14 mouse cellular contexts compared by ENCODE assay signal in genomic region chr2:118601599-118602263, GRCm38 (mm10). TPM values are rescaled to one million over a fixed set of nuclear protein-coding genes. Genes with fewer than 3 reads are reported as not detected.
A peak's percentile ranks its signal among the peaks of the same experiment; 100 is the strongest.
DNase-seq lines count a peak whose midpoint lies in the region; ATAC-seq and TF ChIP-seq lines count a peak whose summit lies in the region.
"Had no signal": no experiment of that assay in that cellular context is flagged by ENCODE, and none has a peak within 500 bp of the region (broad histone marks: within the 10 kb centered on the region; RNA-seq: fewer than 3 reads in every experiment).

No protein-coding gene starts in this region.

- TF ChIP-seq CTCF in liver, embryonic 14.5 days (IDR thresholded peaks at IDR 0.05; ENCODE audit: low read depth) = no peak

- H3K27me3 ChIP-seq in heart, embryonic 15.5 days = no peaks in the 10 kb centered on the region
- H3K27me3 ChIP-seq in midbrain, embryonic 11.5 days (ENCODE audit: control insufficient read depth, insufficient read depth, low read length) = no peaks in the 10 kb centered on the region
- no peaks in the 10 kb centered on the region for H3K27me3 ChIP-seq in midbrain, embryonic 14.5 days (ENCODE audit: control insufficient read depth, insufficient read depth, low read length)
- no peaks in the 10 kb centered on the region for H3K27me3 ChIP-seq in liver, embryonic 14.5 days (ENCODE audit: control insufficient read depth, insufficient read depth, low read length)
- no peaks in the 10 kb centered on the region for H3K27me3 ChIP-seq in splenic B cell, adult 2 months (ENCODE audit: control insufficient read depth, insufficient read depth, low read length, poor library complexity, severe bottlenecking)
- H3K27me3 ChIP-seq: hindbrain, embryonic 12.5 days; Patski had no signal

- TF ChIP-seq EP300 in liver, embryonic 14.5 days (IDR thresholded peaks at IDR 0.05; ENCODE audit: low read depth) = no peak

- H3K27ac ChIP-seq in heart, embryonic 15.5 days = 0 out of 2 replicates have a peak overlapping the region, but pooled peaks have one; percentile 9
- no peak overlapping the region for H3K27ac ChIP-seq in midbrain, embryonic 11.5 days (ENCODE audit: low read depth, low read length)
- H3K27ac ChIP-seq in midbrain, embryonic 14.5 days (replicated peaks; ENCODE audit: low read depth, low read length) = no peak overlapping the region
- H3K27ac ChIP-seq in liver, embryonic 14.5 days = no peak overlapping the region
- H3K27ac ChIP-seq: hindbrain, embryonic 12.5 days had no signal

- H3K4me3 ChIP-seq in heart, embryonic 15.5 days = peak overlapping the region; percentile 8; the same call in 1 of the 2 replicates
- H3K4me3 ChIP-seq in midbrain, embryonic 11.5 days (ENCODE audit: low read depth, low read length) = no peak overlapping the region
- no peak overlapping the region for H3K4me3 ChIP-seq in midbrain, embryonic 14.5 days (replicated peaks; ENCODE audit: low read depth, low read length)
- no peak overlapping the region for H3K4me3 ChIP-seq in liver, embryonic 14.5 days (ENCODE audit: insufficient read depth in 1 of 2, low read depth in 2 of 2, low read length in 2 of 2)
- H3K4me3 ChIP-seq: hindbrain, embryonic 12.5 days had no signal

- ATAC-seq in heart, embryonic 15.5 days (replicated peaks; ENCODE audit: insufficient number of reproducible peaks, insufficient read depth, low FRiP score, low read depth) = no peak
- no peak for ATAC-seq in midbrain, embryonic 11.5 days (ENCODE audit: low FRiP score)
- no peak for ATAC-seq in midbrain, embryonic 14.5 days (ENCODE audit: low FRiP score, low TSS enrichment)
- no peak for ATAC-seq in liver, embryonic 14.5 days (ENCODE audit: insufficient read depth)
- ATAC-seq: Patski had no signal

- no peak for DNase-seq in heart, adult 18-20 months
- peak; percentile 76 for DNase-seq in midbrain, embryonic 11.5 days (ENCODE audit: low spot score, missing footprints)
- no peak for DNase-seq in midbrain, embryonic 14.5 days
- DNase-seq in liver, embryonic 14.5 days (ENCODE audit: low read depth in 3 of 3, low spot score in 3 of 3) = no peak
- DNase-seq in splenic B cell, adult 2 months (ENCODE audit: low read depth, low spot score) = peak; percentile 25
- no peak for DNase-seq in Muller cell, postnatal 12 days (ENCODE audit: inconsistent ontology term)
- DNase-seq: cerebellum, postnatal 10 days; gastrocnemius, postnatal 25 days; layer of hippocampus, postnatal 36 days; right cerebral cortex, postnatal 4 days; thymus, adult 2 months had no signal

- H3K9ac ChIP-seq in heart, embryonic 15.5 days = no peak overlapping the region
- no peak overlapping the region for H3K9ac ChIP-seq in midbrain, embryonic 11.5 days (ENCODE audit: low read length)
- no peak overlapping the region for H3K9ac ChIP-seq in midbrain, embryonic 14.5 days (replicated peaks; ENCODE audit: low read length)
- no peak overlapping the region for H3K9ac ChIP-seq in liver, embryonic 14.5 days (replicated peaks)

- H3K4me2 ChIP-seq in heart, embryonic 15.5 days = peak overlapping the region; percentile 76
- no peak overlapping the region for H3K4me2 ChIP-seq in midbrain, embryonic 11.5 days
- no peak overlapping the region for H3K4me2 ChIP-seq in midbrain, embryonic 14.5 days (ENCODE audit: low read length)
- peak overlapping the region; percentile 2; the same call in 1 of the 2 replicates for H3K4me2 ChIP-seq in liver, embryonic 14.5 days (ENCODE audit: low read depth)

- peaks cover 37% of the 10 kb centered on the region for H3K36me3 ChIP-seq in heart, embryonic 15.5 days
- peaks cover 23% of the 10 kb centered on the region for H3K36me3 ChIP-seq in midbrain, embryonic 11.5 days (ENCODE audit: control insufficient read depth, insufficient read depth, low read length)
- H3K36me3 ChIP-seq in midbrain, embryonic 14.5 days (ENCODE audit: control insufficient read depth, insufficient read depth, low read length) = peaks cover 4% of the 10 kb centered on the region; the same call in 1 of the 2 replicates
- peaks cover 68% of the 10 kb centered on the region for H3K36me3 ChIP-seq in liver, embryonic 14.5 days (replicated peaks; ENCODE audit: control insufficient read depth, insufficient read depth, low read depth)
- no peaks in the 10 kb centered on the region for H3K36me3 ChIP-seq in splenic B cell, adult 2 months (ENCODE audit: control insufficient read depth, insufficient read depth, low read length, poor library complexity, severe bottlenecking)

- H3K9me3 ChIP-seq in heart, embryonic 15.5 days (replicated peaks) = no peaks in the 10 kb centered on the region
- no peaks in the 10 kb centered on the region for H3K9me3 ChIP-seq in midbrain, embryonic 11.5 days (ENCODE audit: control insufficient read depth, low read length)
- H3K9me3 ChIP-seq in midbrain, embryonic 14.5 days (ENCODE audit: control insufficient read depth, low read length) = no peaks in the 10 kb centered on the region
- no peaks in the 10 kb centered on the region for H3K9me3 ChIP-seq in liver, embryonic 14.5 days (ENCODE audit: control insufficient read depth, low read length)

- peaks cover 36% of the 10 kb centered on the region for H3K4me1 ChIP-seq in heart, embryonic 15.5 days (replicated peaks)
- H3K4me1 ChIP-seq in midbrain, embryonic 11.5 days (ENCODE audit: control insufficient read depth, insufficient read depth, low read length) = peaks cover 9% of the 10 kb centered on the region
- peaks cover 3% of the 10 kb centered on the region for H3K4me1 ChIP-seq in midbrain, embryonic 14.5 days (ENCODE audit: control insufficient read depth, insufficient read depth, low read length)
- H3K4me1 ChIP-seq in liver, embryonic 14.5 days (replicated peaks; ENCODE audit: control insufficient read depth in 2 of 2, insufficient read depth in 2 of 2, low read length in 1 of 2) = peaks cover 3 to 18% of the 10 kb centered on the region in 2 experiments; a peak in 3 of 4 replicates

- 63% methylated on average over 18 of the region's 18 CpGs for WGBS in heart, embryonic 15.5 days
- 90% methylated on average over 18 of the region's 18 CpGs for WGBS in midbrain, embryonic 11.5 days
- 89% methylated on average over 18 of the region's 18 CpGs for WGBS in midbrain, embryonic 14.5 days
- 77% methylated on average over 18 of the region's 18 CpGs for WGBS in liver, embryonic 14.5 days (ENCODE audit: insufficient replicate concordance)

RNA-seq across cellular contexts. Expression of gene Bub1b, which starts 3.7 kb away (rescaled TPM):
- 56.7 and 74.8 TPM in 2 replicates for polyA plus RNA-seq in heart, embryonic 15.5 days (2015; fragmentation: Nextera tagmentation; extraction: Ambion mirVana)
- 1 to 10 TPM in 1 of 2 experiments, under 1 TPM in 1; 0.82 to 1.8 TPM for total RNA-seq in heart, adult 18-20 months (2021)
- polyA plus RNA-seq in midbrain, embryonic 11.5 days (2014; fragmentation: Nextera tagmentation; extraction: Ambion mirVana) = 115 and 122 TPM in 2 replicates
- 8.4 and 19.7 TPM in 2 replicates for polyA plus RNA-seq in midbrain, embryonic 14.5 days (2014; fragmentation: Nextera tagmentation; extraction: Ambion mirVana)
- 26.0 and 33.6 TPM in 2 replicates for polyA plus RNA-seq in liver, embryonic 14.5 days (2012; rRNA removed)
- 40.2 and 46.6 TPM in 2 replicates for polyA plus RNA-seq in liver, embryonic 14.5 days (2014; fragmentation: Nextera tagmentation; extraction: Ambion mirVana)

RNA-seq across cellular contexts. Expression of gene Bmf, which starts 52.2 kb away (rescaled TPM):
- 1.9 and 3.8 TPM in 2 replicates for polyA plus RNA-seq in heart, embryonic 15.5 days (2015; fragmentation: Nextera tagmentation; extraction: Ambion mirVana)
- 1 to 10 TPM; 5.2 to 5.4 TPM for total RNA-seq in heart, adult 18-20 months (2021)
- 1.8 and 2.8 TPM in 2 replicates for polyA plus RNA-seq in midbrain, embryonic 11.5 days (2014; fragmentation: Nextera tagmentation; extraction: Ambion mirVana)
- 1.9 and 2.8 TPM in 2 replicates for polyA plus RNA-seq in midbrain, embryonic 14.5 days (2014; fragmentation: Nextera tagmentation; extraction: Ambion mirVana)
- 0.82 and 0.87 TPM in 2 replicates for polyA plus RNA-seq in liver, embryonic 14.5 days (2012; rRNA removed)
- polyA plus RNA-seq in liver, embryonic 14.5 days (2014; fragmentation: Nextera tagmentation; extraction: Ambion mirVana) = 0.69 and 0.70 TPM in 2 replicates

Comparison
In these comparisons a context has a peak if more than half of its experiments do, and no peak if none do; other contexts are left out.
1. DNase-seq: peak in midbrain, embryonic 11.5 days (single experiment) and splenic B cell, adult 2 months (single experiment); none in heart, adult 18-20 months (0 of 2), midbrain, embryonic 14.5 days (single experiment), liver, embryonic 14.5 days (0 of 3) and Muller cell, postnatal 12 days (single experiment).
2. H3K4me2 ChIP-seq: peak in heart, embryonic 15.5 days (single experiment) and liver, embryonic 14.5 days (single experiment); none in midbrain, embryonic 11.5 days (single experiment) and midbrain, embryonic 14.5 days (single experiment).